ENCODE assay signal across 10 mouse cellular contexts in genomic region chr16:85749335-85749734, GRCm38 (mm10). TPM values are rescaled to one million over a fixed set of nuclear protein-coding genes. Genes with fewer than 3 reads are reported as not detected.
A peak's percentile ranks its signal among the peaks of the same experiment; 100 is the strongest.
DNase-seq lines count a peak whose midpoint lies in the region; ATAC-seq and TF ChIP-seq lines count a peak whose summit lies in the region.
"Had no signal": no experiment of that assay in that cellular context is flagged by ENCODE, and none has a peak within 500 bp of the region (broad histone marks: within the 10 kb centered on the region; RNA-seq: fewer than 3 reads in every experiment).

No protein-coding gene starts in this region.

- no peak overlapping the region for H3K4me2 ChIP-seq in intestine, embryonic 16.5 days (ENCODE audit: low read depth, low read length)

- H3K9me3 ChIP-seq in intestine, embryonic 16.5 days (ENCODE audit: control insufficient read depth, low read length): no peaks in the 10 kb centered on the region

- H3K36me3 ChIP-seq in intestine, embryonic 16.5 days (ENCODE audit: control insufficient read depth, insufficient read depth, low read length): no peaks in the 10 kb centered on the region
- H3K36me3 ChIP-seq in thymus, adult 2 months (ENCODE audit: control insufficient read depth, insufficient read depth, low read length): no peaks in the 10 kb centered on the region

- H3K27me3 ChIP-seq in intestine, embryonic 16.5 days (replicated peaks; ENCODE audit: control insufficient read depth, insufficient read depth, low read length): no peaks in the 10 kb centered on the region
- no peaks in the 10 kb centered on the region for H3K27me3 ChIP-seq in thymus, adult 2 months (ENCODE audit: control insufficient read depth, insufficient read depth, low read length)
- H3K27me3 ChIP-seq: megakaryocyte, embryonic 14.5 days had no signal

- no peak overlapping the region for H3K9ac ChIP-seq in intestine, embryonic 16.5 days (ENCODE audit: low read depth, low read length)

- intact Hi-C loops in heart, postnatal 25 days (cut with DNase I): no loop called here

- no peak for TF ChIP-seq CTCF in thymus, adult 2 months (IDR thresholded peaks at IDR 0.05; ENCODE audit: borderline replicate concordance, control insufficient read depth, extremely low read depth, insufficient read depth, low read length, poor library complexity)

- no peaks in the 10 kb centered on the region for H3K4me1 ChIP-seq in intestine, embryonic 16.5 days (ENCODE audit: control insufficient read depth, insufficient read depth, low read length)
- no peaks in the 10 kb centered on the region for H3K4me1 ChIP-seq in thymus, adult 2 months (replicated peaks; ENCODE audit: control insufficient read depth, insufficient read depth, low read length)
- H3K4me1 ChIP-seq: megakaryocyte, embryonic 14.5 days had no signal

- no peak overlapping the region for H3K4me3 ChIP-seq in intestine, embryonic 16.5 days (ENCODE audit: low read length)
- no peak overlapping the region for H3K4me3 ChIP-seq in thymus, adult 2 months (ENCODE audit: control insufficient read depth, insufficient read depth, low read length)
- H3K4me3 ChIP-seq: megakaryocyte, embryonic 14.5 days had no signal

- H3K27ac ChIP-seq in intestine, embryonic 16.5 days (ENCODE audit: low read length): no peak overlapping the region
- H3K27ac ChIP-seq in thymus, adult 2 months (ENCODE audit: control insufficient read depth, insufficient read depth, low read length): no peak overlapping the region

- peak; percentile 8 for DNase-seq in urinary bladder, postnatal 14 days (ENCODE audit: low spot score)
- no peak for DNase-seq in urinary bladder, adult 2 months (ENCODE audit: low spot score)
- DNase-seq in heart, adult 8-10 months (ENCODE audit: low spot score): peak; percentile 55
- DNase-seq in heart, postnatal 25 days (ENCODE audit: low spot score): peak; percentile 51
- DNase-seq in skeletal muscle tissue, adult 2 months (ENCODE audit: low read depth, low spot score): peak; percentile 25
- no peak for DNase-seq in urinary bladder, postnatal 4 days (ENCODE audit: low spot score in 2 of 2)
- DNase-seq in thymus, adult 2 months: no peak
- DNase-seq: thymus, adult 18-20 months had no signal

- TF ChIP-seq POLR2A in thymus, adult 2 months (IDR thresholded peaks at IDR 0.05; ENCODE audit: control insufficient read depth, extremely low read depth, insufficient read depth, low read length, poor library complexity): no peak

- ATAC-seq in intestine, embryonic 16.5 days: no peak

- WGBS in intestine, embryonic 16.5 days: 74% methylated on average over 6 of the region's 6 CpGs
- 93% methylated on average over 6 of the region's 6 CpGs for WGBS in thymus, adult 2 months

RNA-seq across cellular contexts. Expression of gene Adamts1, which starts 53.6 kb away (rescaled TPM):
- 28.3 and 32.1 TPM in 2 replicates for polyA plus RNA-seq in urinary bladder, adult 2 months (2012; rRNA removed)
- total RNA-seq in heart, adult 8-10 months (2022): 10 to 100 TPM; 23.1 to 26.8 (median 25.4) TPM
- 10 to 100 TPM; 26.9 to 28.0 TPM for total RNA-seq in heart, postnatal 25 days (2021)
- 22.4 TPM in 2 replicates for polyA plus RNA-seq in intestine, embryonic 16.5 days (2015; fragmentation: Nextera tagmentation; extraction: Ambion mirVana)
- 2.9 and 3.8 TPM in 2 replicates for polyA plus RNA-seq in thymus, adult 2 months (2012; rRNA removed)

Comparison
In these comparisons a context has a peak if more than half of its experiments do, and no peak if none do; other contexts are left out.
1. DNase-seq: peak in urinary bladder, postnatal 14 days (single experiment), heart, adult 8-10 months (single experiment), heart, postnatal 25 days (single experiment) and skeletal muscle tissue, adult 2 months (single experiment); none in urinary bladder, adult 2 months (single experiment), urinary bladder, postnatal 4 days (0 of 2) and thymus, adult 2 months (single experiment).